Comparison of ENCODE assay signal across 9 mouse cellular contexts in the genomic region with DNA sequence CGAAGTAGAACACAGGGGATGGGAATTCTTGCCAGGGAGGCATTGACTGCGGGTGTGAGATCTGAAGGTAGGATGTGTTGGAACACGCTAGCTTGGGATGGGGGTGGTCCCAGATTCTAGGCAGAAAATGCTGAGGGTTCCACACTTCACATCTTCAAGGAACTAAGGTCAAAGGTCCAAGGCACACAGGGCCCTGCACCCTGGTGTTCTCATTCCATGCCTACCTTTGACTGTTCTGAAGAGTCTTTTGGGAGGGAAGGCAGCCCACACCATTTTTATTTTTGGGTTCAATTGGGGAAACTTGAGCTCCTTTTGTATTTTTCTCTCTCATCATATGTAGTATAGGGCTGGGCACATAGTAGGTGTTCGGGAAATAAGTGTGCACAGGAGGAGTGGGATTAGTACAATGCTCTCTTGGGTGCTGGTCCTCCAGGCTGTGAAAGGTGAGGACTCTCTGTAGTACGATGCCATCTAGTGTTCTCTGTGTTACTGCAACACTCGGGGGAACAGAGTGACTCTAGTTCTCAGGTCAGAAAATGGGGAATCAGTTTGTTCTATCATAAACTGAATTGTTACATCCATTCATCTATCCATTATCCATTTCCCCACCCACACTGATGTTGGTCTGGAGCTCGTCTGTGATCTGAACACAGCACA. TPM values are rescaled to one million over a fixed set of nuclear protein-coding genes. Genes with fewer than 3 reads are reported as not detected.
DNase-seq lines count a peak whose midpoint lies in the region; ATAC-seq and TF ChIP-seq lines count a peak whose summit lies in the region.
"Had no signal": no experiment of that assay in that cellular context is flagged by ENCODE, and none has a peak within 500 bp of the region (broad histone marks: within the 10 kb centered on the region; RNA-seq: fewer than 3 reads in every experiment).

No protein-coding gene starts in this region.

- no peaks in the 10 kb centered on the region for H3K36me3 ChIP-seq in G1E (replicated peaks)
- H3K36me3 ChIP-seq in embryonic facial prominence, embryonic 15.5 days = no peaks in the 10 kb centered on the region
- no peaks in the 10 kb centered on the region for H3K36me3 ChIP-seq in intestine, embryonic 14.5 days (ENCODE audit: control insufficient read depth, insufficient read depth, low read length)

- H3K9ac ChIP-seq in embryonic facial prominence, embryonic 15.5 days = no peak overlapping the region
- no peak overlapping the region for H3K9ac ChIP-seq in intestine, embryonic 14.5 days (ENCODE audit: low read length)

- H3K4me3 ChIP-seq in G1E (ENCODE audit: low read depth, low read length) = no peak overlapping the region
- H3K4me3 ChIP-seq in embryonic facial prominence, embryonic 15.5 days (replicated peaks) = no peak overlapping the region
- H3K4me3 ChIP-seq in intestine, embryonic 14.5 days (ENCODE audit: low read depth, low read length) = no peak overlapping the region
- H3K4me3 ChIP-seq: megakaryocyte, embryonic 14.5 days had no signal

- ATAC-seq in G1E (ENCODE audit: extremely low read depth, insufficient number of reproducible peaks, low FRiP score, poor library complexity, severe bottlenecking) = no peak
- ATAC-seq in embryonic facial prominence, embryonic 15.5 days (ENCODE audit: insufficient number of reproducible peaks, low FRiP score, low TSS enrichment, low read depth) = no peak
- peak; percentile 57 for ATAC-seq in intestine, embryonic 14.5 days (replicated peaks; ENCODE audit: low FRiP score, low TSS enrichment, low read depth)

- WGBS in embryonic facial prominence, embryonic 15.5 days = 32% methylated on average over 7 of the region's 7 CpGs
- 43% methylated on average over 7 of the region's 7 CpGs for WGBS in intestine, embryonic 14.5 days

- TF ChIP-seq CTCF in G1E (IDR thresholded peaks at IDR 0.05; ENCODE audit: low read depth, low read length) = no peak

- no peaks in the 10 kb centered on the region for H3K27me3 ChIP-seq in G1E (ENCODE audit: insufficient read depth, low read length)
- 0 out of 2 replicates have a peak, but pooled peaks cover 3% of the 10 kb centered on the region for H3K27me3 ChIP-seq in embryonic facial prominence, embryonic 15.5 days
- no peaks in the 10 kb centered on the region for H3K27me3 ChIP-seq in intestine, embryonic 14.5 days (replicated peaks; ENCODE audit: control insufficient read depth, insufficient read depth, low read length)

- no peak overlapping the region for H3K4me2 ChIP-seq in embryonic facial prominence, embryonic 15.5 days (replicated peaks)
- no peak overlapping the region for H3K4me2 ChIP-seq in intestine, embryonic 14.5 days (ENCODE audit: low read length)

- DNase-seq in kidney, adult 18-20 months = peak; percentile 35
- no peak for DNase-seq in kidney, adult 8-10 months
- DNase-seq in G1E (ENCODE audit: low spot score) = peak; percentile 12
- DNase-seq in intestine, embryonic 14.5 days (ENCODE audit: low spot score) = no peak
- DNase-seq in lung, postnatal 14 days = peak; percentile 56
- peak; percentile 60 for DNase-seq in thymus, postnatal 14 days
- DNase-seq in ovary, adult 18-20 months (ENCODE audit: low spot score) = no peak

- H3K27ac ChIP-seq in embryonic facial prominence, embryonic 15.5 days (replicated peaks) = 0 out of 2 replicates have a peak overlapping the region, but pooled peaks have one; percentile 34
- H3K27ac ChIP-seq in intestine, embryonic 14.5 days (ENCODE audit: low read depth) = no peak overlapping the region

- H3K9me3 ChIP-seq in G1E (replicated peaks) = peaks cover 24% of the 10 kb centered on the region
- no peaks in the 10 kb centered on the region for H3K9me3 ChIP-seq in embryonic facial prominence, embryonic 15.5 days (replicated peaks)
- H3K9me3 ChIP-seq in intestine, embryonic 14.5 days (ENCODE audit: control insufficient read depth, low read length) = no peaks in the 10 kb centered on the region

- H3K4me1 ChIP-seq in G1E (ENCODE audit: insufficient read depth, low read depth, low read length) = no peaks in the 10 kb centered on the region
- 0 out of 2 replicates have a peak, but pooled peaks cover 4% of the 10 kb centered on the region for H3K4me1 ChIP-seq in embryonic facial prominence, embryonic 15.5 days
- H3K4me1 ChIP-seq in intestine, embryonic 14.5 days (replicated peaks; ENCODE audit: control insufficient read depth, insufficient read depth, low read length) = no peaks in the 10 kb centered on the region

RNA-seq across cellular contexts. Expression of a gene that starts 5.4 kb away (rescaled TPM):
- total RNA-seq in G1E (2014; fragmentation: Nextera tagmentation) (not detected in 2 replicates), G1E (2017) (not detected in 2 replicates)
- polyA plus RNA-seq in G1E (2012) = not detected in 2 replicates
- 1.1 and 1.2 TPM in 2 replicates for polyA plus RNA-seq in embryonic facial prominence, embryonic 15.5 days (2015; fragmentation: Nextera tagmentation; extraction: Ambion mirVana)
- polyA plus RNA-seq in intestine, embryonic 14.5 days (2014; fragmentation: Nextera tagmentation; extraction: Ambion mirVana) = not detected in 2 replicates

RNA-seq across cellular contexts. Expression of a gene that starts 13.0 kb away (rescaled TPM):
- 1.5 and 3.4 TPM in 2 replicates for total RNA-seq in G1E (2014; fragmentation: Nextera tagmentation)
- total RNA-seq in G1E (2017) = 3.4 and 3.5 TPM in 2 replicates
- polyA plus RNA-seq in G1E (2012) = 2.4 and 3.5 TPM in 2 replicates
- polyA plus RNA-seq in embryonic facial prominence, embryonic 15.5 days (2015; fragmentation: Nextera tagmentation; extraction: Ambion mirVana) = 19.3 and 20.6 TPM in 2 replicates
- polyA plus RNA-seq in intestine, embryonic 14.5 days (2014; fragmentation: Nextera tagmentation; extraction: Ambion mirVana) = 9.9 and 13.0 TPM in 2 replicates

RNA-seq across cellular contexts. Expression of a gene that starts 13.0 kb away (rescaled TPM):
- not detected in 2 replicates for total RNA-seq in G1E (2014; fragmentation: Nextera tagmentation)
- 0.05 and 0.06 TPM in 2 replicates for total RNA-seq in G1E (2017)
- polyA plus RNA-seq in G1E (2012) = not detected in 2 replicates
- polyA plus RNA-seq in embryonic facial prominence, embryonic 15.5 days (2015; fragmentation: Nextera tagmentation; extraction: Ambion mirVana) = 2.0 and 3.6 TPM in 2 replicates
- 0.11 TPM in 2 replicates for polyA plus RNA-seq in intestine, embryonic 14.5 days (2014; fragmentation: Nextera tagmentation; extraction: Ambion mirVana)

Comparison
In these comparisons a context has a peak if more than half of its experiments do, and no peak if none do; other contexts are left out.
1. DNase-seq: peak in kidney, adult 18-20 months (single experiment), G1E (single experiment), lung, postnatal 14 days (single experiment) and thymus, postnatal 14 days (single experiment); none in kidney, adult 8-10 months (0 of 2), intestine, embryonic 14.5 days (single experiment) and ovary, adult 18-20 months (single experiment).